Mouse (Mus musculus) forebrain, embryonic 10.5 days (tissue): Measurements from ENCODE around the gene Rab23. TPM values are rescaled to one million over a fixed set of nuclear protein-coding genes. Genes with fewer than 3 reads are reported as not detected.
"Not testable (repeated sequence)": the region's sequence is repeated elsewhere in the genome, so short reads cannot be mapped to it uniquely, and the experiment has no call there.

ENCODE experiments used
- DNase-seq: peaks from one replicate; pipeline ENCODE4 v3.0.0-alpha.2; 2017; ENCODE audit warnings: low spot score; ENCODE audit errors: extremely low spot score
- H3K27ac ChIP-seq: fragments of 300-500 bp; sonication (generic); 2 replicates; pipeline ENCODE4 v1.5.1; 2016; ENCODE audit warnings: mild to moderate bottlenecking
- H3K27me3 ChIP-seq: fragments of 300-500 bp; sonication (generic); 2 replicates; pipeline ENCODE4 v1.6.1; 2016; ENCODE audit warnings: mild to moderate bottlenecking; ENCODE audit not compliant: poor library complexity, severe bottlenecking
- H3K36me3 ChIP-seq: fragments of 300-500 bp; sonication (generic); replicated peaks from 2 replicates; pipeline ENCODE4 v1.6.1; 2016; ENCODE audit warnings: mild to moderate bottlenecking, moderate library complexity
- H3K4me1 ChIP-seq: fragments of 300-500 bp; sonication (generic); 2 replicates; pipeline ENCODE4 v1.6.1; 2016
- H3K4me3 ChIP-seq: fragments of 300-500 bp; sonication (generic); 2 replicates; pipeline ENCODE4 v1.5.1; 2016; ENCODE audit warnings: mild to moderate bottlenecking, moderate library complexity
- H3K9me3 ChIP-seq: fragments of 300-500 bp; sonication (generic); 2 replicates; pipeline ENCODE4 v1.6.1; 2016; ENCODE audit warnings: mild to moderate bottlenecking, moderate library complexity
- WGBS: fragments of 180-500 bp; shearing (Covaris S2); methylation state at CpG from one replicate; pipeline ENCODE4 v1.1.7; 2016; 5-methylcytosine and 5-hydroxymethylcytosine counted together
- polyA plus RNA-seq: library from polyadenylated mRNA; unstranded; fragments of >200 nt; fragmentation: Nextera tagmentation; extraction: Ambion mirVana; gene quantifications from 2 replicates; pipeline ENCODE4 v1.2.1, GENCODE M21; 2016

The Rab23 gene
- polyA plus RNA-seq, 1 experiment from 2014 or later, result 31.1 TPM

- H3K4me1 ChIP-seq, result no peaks in the 10 kb centered on the region
- no peak overlapping the region for H3K27ac ChIP-seq
- H3K9me3 ChIP-seq, result no peaks in the 10 kb centered on the region
- no peak for DNase-seq
- no peaks in the 10 kb centered on the region for H3K27me3 ChIP-seq
- WGBS, result 92% methylated on average over 11 of the region's 11 CpGs
- H3K36me3 ChIP-seq, result peaks cover 82% of the 10 kb centered on the region
- H3K4me3 ChIP-seq, result no peak overlapping the region
These were observed 19.1 kb downstream of the Rab23 start for GRCm38 (mm10) chr1:33738681-33739278.

GRCm38 (mm10) chr1:33739302-33739701 is 19.6 kb downstream of the Rab23 start:
- no peaks in the 10 kb centered on the region for H3K9me3 ChIP-seq
- H3K27ac ChIP-seq, result no peak overlapping the region
- H3K4me3 ChIP-seq, result no peak overlapping the region
- no peaks in the 10 kb centered on the region for H3K27me3 ChIP-seq
- DNase-seq, result peak; percentile 72
- H3K4me1 ChIP-seq, result no peaks in the 10 kb centered on the region
- 46% methylated on average over 12 of the region's 12 CpGs for WGBS
- peaks cover 82% of the 10 kb centered on the region for H3K36me3 ChIP-seq

GRCm38 (mm10) chr1:33742903-33743302 is 23.2 kb downstream of the Rab23 start:
- no peak overlapping the region for H3K27ac ChIP-seq
- no peak overlapping the region for H3K4me3 ChIP-seq
- no peaks in the 10 kb centered on the region for H3K27me3 ChIP-seq
- H3K4me1 ChIP-seq, result no peaks in the 10 kb centered on the region
- peaks cover 79% of the 10 kb centered on the region for H3K36me3 ChIP-seq
- 25% methylated on average over 8 of the region's 8 CpGs for WGBS
- DNase-seq, result peak; percentile 45
- H3K9me3 ChIP-seq, result no peaks in the 10 kb centered on the region

GRCm38 (mm10) chr1:33744815-33745214 is 25.1 kb downstream of the Rab23 start:
- not testable (repeated sequence) for DNase-seq, H3K9me3 ChIP-seq, H3K27ac ChIP-seq, H3K4me1 ChIP-seq, H3K4me3 ChIP-seq, H3K27me3 ChIP-seq
- WGBS, result 91% methylated on average over 9 of the region's 9 CpGs
- peaks cover 77% of the 10 kb centered on the region for H3K36me3 ChIP-seq

GRCm38 (mm10) chr1:33745901-33746300 is 26.2 kb downstream of the Rab23 start:
- Histone ChIP-seq H3K4me1 (no peaks in the 10 kb centered on the region), H3K27ac (no peak overlapping the region), H3K4me3 (no peak overlapping the region), H3K36me3 (peaks cover 66% of the 10 kb centered on the region), H3K27me3 (no peaks in the 10 kb centered on the region), H3K9me3 (no peaks in the 10 kb centered on the region)
- DNase-seq, result no peak
- WGBS, result 92% methylated on average over 4 of the region's 4 CpGs

GRCm38 (mm10) chr1:33749109-33749508 is 29.4 kb downstream of the Rab23 start:
- no peaks in the 10 kb centered on the region for H3K27me3 ChIP-seq
- peaks cover 78% of the 10 kb centered on the region for H3K36me3 ChIP-seq
- H3K9me3 ChIP-seq, result no peaks in the 10 kb centered on the region; the same call in 1 of the 2 replicates
- WGBS, result 95% methylated on average over 11 of the region's 11 CpGs
- H3K4me1 ChIP-seq, result no peaks in the 10 kb centered on the region
- DNase-seq, result no peak
- H3K27ac ChIP-seq, result no peak overlapping the region
- H3K4me3 ChIP-seq, result no peak overlapping the region

GRCm38 (mm10) chr1:33749709-33750108 is 30.0 kb downstream of the Rab23 start:
- peaks cover 80% of the 10 kb centered on the region for H3K36me3 ChIP-seq
- not testable (repeated sequence) for H3K9me3 ChIP-seq, DNase-seq, H3K27ac ChIP-seq, H3K27me3 ChIP-seq, H3K4me1 ChIP-seq, H3K4me3 ChIP-seq
- 88% methylated on average over 4 of the region's 4 CpGs for WGBS

GRCm38 (mm10) chr1:33751283-33751682 is 31.6 kb downstream of the Rab23 start:
- Histone ChIP-seq H3K4me3 (no peak overlapping the region), H3K9me3 (no peaks in the 10 kb centered on the region; the same call in 1 of the 2 replicates), H3K4me1 (peaks cover 7% of the 10 kb centered on the region), H3K36me3 (peaks cover 71% of the 10 kb centered on the region), H3K27me3 (no peaks in the 10 kb centered on the region), H3K27ac (no peak overlapping the region)
- WGBS, result 94% methylated on average over 10 of the region's 10 CpGs
- DNase-seq, result no peak

- no peaks in the 10 kb centered on the region for H3K27me3 ChIP-seq
- H3K9me3 ChIP-seq, result no peaks in the 10 kb centered on the region; the same call in 1 of the 2 replicates
- WGBS, result 94% methylated on average over 17 of the region's 17 CpGs
- no peak for DNase-seq
- no peak overlapping the region for H3K27ac ChIP-seq
- peaks cover 44% of the 10 kb centered on the region for H3K36me3 ChIP-seq
- peaks cover 30% of the 10 kb centered on the region for H3K4me1 ChIP-seq
- no peak overlapping the region for H3K4me3 ChIP-seq
These were observed 34.4 kb downstream of the Rab23 start for GRCm38 (mm10) chr1:33754089-33754488.

GRCm38 (mm10) chr1:33754965-33755735 is 35.5 kb downstream of the Rab23 start:
- Histone ChIP-seq H3K27me3 (no peaks in the 10 kb centered on the region), H3K4me3 (no peak overlapping the region), H3K9me3 (no peaks in the 10 kb centered on the region; the same call in 1 of the 2 replicates), H3K36me3 (peaks cover 40% of the 10 kb centered on the region), H3K27ac (no peak overlapping the region), H3K4me1 (peaks cover 30% of the 10 kb centered on the region)
- DNase-seq, result no peak
- WGBS, result 95% methylated on average over 21 of the region's 21 CpGs

- H3K4me1 ChIP-seq, result peaks cover 30% of the 10 kb centered on the region
- H3K4me3 ChIP-seq, result peak overlapping the region; percentile 78
- H3K27me3 ChIP-seq, result no peaks in the 10 kb centered on the region
- 86% methylated on average over 7 of the region's 7 CpGs for WGBS
- no peak for DNase-seq
- H3K27ac ChIP-seq, result no peak overlapping the region
- peaks cover 46% of the 10 kb centered on the region for H3K36me3 ChIP-seq
- H3K9me3 ChIP-seq, result no peaks in the 10 kb centered on the region; the same call in 1 of the 2 replicates
These were observed 36.1 kb downstream of the Rab23 start for GRCm38 (mm10) chr1:33755799-33756198.

GRCm38 (mm10) chr1:33756258-33757032 is 36.8 kb downstream of the Rab23 start:
- peaks cover 48% of the 10 kb centered on the region for H3K36me3 ChIP-seq
- DNase-seq, result no peak
- H3K27me3 ChIP-seq, result no peaks in the 10 kb centered on the region
- H3K4me1 ChIP-seq, result peaks cover 30% of the 10 kb centered on the region
- H3K4me3 ChIP-seq, result peak overlapping the region; percentile 78
- no peaks in the 10 kb centered on the region; the same call in 1 of the 2 replicates for H3K9me3 ChIP-seq
- peak overlapping the region; percentile 93; the same call in 1 of the 2 replicates for H3K27ac ChIP-seq
- 36% methylated on average over 18 of the region's 18 CpGs for WGBS
